Mouse (Mus musculus) heart, postnatal 0 days (tissue): Measurements from ENCODE around the gene Metap1.

ENCODE experiments used
- CTCF ChIP-seq: IDR thresholded peaks from 2 replicates; pipeline ENCODE4 v1.5.1; 2016; ENCODE audit warnings: antibody characterized with exemption, control low read depth, low read depth
- EP300 ChIP-seq: IDR thresholded peaks from 2 replicates; pipeline ENCODE4 v1.6.1; 2016; ENCODE audit warnings: antibody characterized with exemption, low read depth

DNA sequence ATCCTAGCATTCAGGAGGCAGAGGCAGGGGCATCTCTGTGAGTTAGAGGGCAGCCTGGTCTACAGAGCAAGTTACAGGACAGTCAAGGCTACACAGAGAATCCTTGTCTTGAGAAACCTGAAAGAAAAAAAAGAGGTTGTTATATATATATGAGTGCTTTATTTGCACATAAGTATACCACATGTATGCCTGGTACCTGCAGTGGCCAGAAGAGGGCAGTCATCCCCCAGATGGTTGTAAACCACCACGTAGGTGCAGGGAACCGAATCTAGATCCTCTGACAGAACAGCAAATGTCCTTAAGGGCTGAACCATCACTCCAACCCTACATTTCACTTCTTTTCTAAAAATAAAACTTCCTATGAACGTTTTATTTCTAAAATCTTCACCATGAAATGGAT is 28.6 kb upstream of the Metap1 start:
- TF ChIP-seq CTCF: 0 out of 2 replicates have a peak, but pooled peaks have one; percentile 5
- no peak for TF ChIP-seq EP300
